21 mouse cellular contexts compared by ENCODE assay signal in genomic region chr16:35678476-35678875, GRCm38 (mm10).
DNase-seq lines count a peak whose midpoint lies in the region; ATAC-seq and TF ChIP-seq lines count a peak whose summit lies in the region.
"Had no signal": no experiment of that assay in that cellular context is flagged by ENCODE, and none has a peak within 500 bp of the region (broad histone marks: within the 10 kb centered on the region; RNA-seq: fewer than 3 reads in every experiment).

No protein-coding gene starts in this region.

- H3K9ac ChIP-seq in forebrain, postnatal 0 days = no peak overlapping the region
- H3K9ac ChIP-seq: forebrain, embryonic 13.5 days; limb, embryonic 15.5 days; midbrain, embryonic 13.5 days had no signal

- H3K36me3 ChIP-seq in limb, embryonic 10.5 days = no peaks in the 10 kb centered on the region
- no peaks in the 10 kb centered on the region for H3K36me3 ChIP-seq in forebrain, postnatal 0 days (ENCODE audit: insufficient read depth)
- H3K36me3 ChIP-seq: limb, embryonic 15.5 days; midbrain, embryonic 13.5 days had no signal

- no peaks in the 10 kb centered on the region for H3K9me3 ChIP-seq in limb, embryonic 10.5 days (replicated peaks)
- H3K9me3 ChIP-seq in forebrain, postnatal 0 days (ENCODE audit: low read length) = no peaks in the 10 kb centered on the region
- H3K9me3 ChIP-seq: forebrain, embryonic 13.5 days; limb, embryonic 15.5 days; midbrain, embryonic 13.5 days had no signal

- peaks cover 14% of the 10 kb centered on the region for H3K4me1 ChIP-seq in limb, embryonic 10.5 days
- H3K4me1 ChIP-seq in forebrain, postnatal 0 days (ENCODE audit: insufficient read depth) = no peaks in the 10 kb centered on the region
- H3K4me1 ChIP-seq: forebrain, embryonic 13.5 days had no signal

- peak; percentile 25 for DNase-seq in 3T3-L1 (ENCODE audit: low read depth, low spot score)
- DNase-seq in ES-CJ7 (ENCODE audit: low read depth, low spot score) = peak; percentile 68
- peak; percentile 85 for DNase-seq in ZHBTc4 (ENCODE audit: low read depth, low spot score)
- peak; percentile 18 for DNase-seq in embryo, embryonic 9.5 days (ENCODE audit: extremely low spot score)
- DNase-seq in limb, embryonic 10.5 days (ENCODE audit: low spot score) = no peak
- DNase-seq in forebrain, postnatal 0 days = no peak
- no peak for DNase-seq in lung, postnatal 10 days
- DNase-seq: adrenal gland, postnatal 10 days; cerebellum, adult 11-12 months; cerebellum, postnatal 14 days; gastrocnemius, postnatal 25 days; heart, adult 2 months; kidney, adult 11 months; right cerebral cortex, postnatal 4 days; thymus, adult 2 months had no signal

- no peak for ATAC-seq in forebrain, postnatal 0 days
- ATAC-seq: forebrain, embryonic 13.5 days; hindbrain, postnatal 0 days; lung, postnatal 0 days; midbrain, embryonic 13.5 days had no signal

- no peak overlapping the region for H3K4me2 ChIP-seq in forebrain, postnatal 0 days (ENCODE audit: low read depth)
- H3K4me2 ChIP-seq: forebrain, embryonic 13.5 days; limb, embryonic 15.5 days; midbrain, embryonic 13.5 days had no signal

- H3K4me3 ChIP-seq in limb, embryonic 10.5 days = no peak overlapping the region
- H3K4me3 ChIP-seq in forebrain, postnatal 0 days (ENCODE audit: low read depth, low read length) = no peak overlapping the region
- H3K4me3 ChIP-seq: forebrain, embryonic 13.5 days; heart, adult 2 months; limb, embryonic 15.5 days; midbrain, embryonic 13.5 days; myocyte had no signal

- no peak for TF ChIP-seq CTCF in forebrain, postnatal 0 days (IDR thresholded peaks at IDR 0.05; ENCODE audit: low read depth)

- no peak overlapping the region for H3K27ac ChIP-seq in limb, embryonic 10.5 days
- no peak overlapping the region for H3K27ac ChIP-seq in forebrain, postnatal 0 days (ENCODE audit: low read depth, low read length)
- H3K27ac ChIP-seq: forebrain, embryonic 13.5 days; heart, adult 2 months; hindbrain, postnatal 0 days; limb, embryonic 15.5 days; midbrain, embryonic 13.5 days had no signal

- WGBS in limb, embryonic 10.5 days = 36% methylated on average over 3 of the region's 3 CpGs
- 30% methylated on average over 3 of the region's 3 CpGs for WGBS in forebrain, postnatal 0 days

- H3K27me3 ChIP-seq in limb, embryonic 10.5 days (ENCODE audit: low read depth, poor library complexity, severe bottlenecking) = no peaks in the 10 kb centered on the region
- H3K27me3 ChIP-seq in forebrain, postnatal 0 days (ENCODE audit: insufficient read depth, low read length) = no peaks in the 10 kb centered on the region
- H3K27me3 ChIP-seq: forebrain, embryonic 13.5 days; limb, embryonic 15.5 days had no signal

Comparison
In these comparisons a context has a peak if more than half of its experiments do, and no peak if none do; other contexts are left out.
1. DNase-seq: peak in 3T3-L1 (single experiment), ES-CJ7 (single experiment), ZHBTc4 (single experiment) and embryo, embryonic 9.5 days (single experiment); none in limb, embryonic 10.5 days (single experiment), forebrain, postnatal 0 days (single experiment) and lung, postnatal 10 days (single experiment).